Mouse (Mus musculus): ENCODE results near the gene Olfr1020. TPM values are rescaled to one million over a fixed set of nuclear protein-coding genes. Genes with fewer than 3 reads are reported as not detected.

The Olfr1020 gene
- polyA plus RNA-seq (2012; rRNA removed), result not detected in 2 replicates

GRCm38 (mm10) chr2:85846730-85847129 lies at the start of gene Olfr1020:
TSS of gene Olfr1020 (plus strand) at chr2:85847030.
- no peak for DNase-seq (ENCODE audit: low read depth)
- TF ChIP-seq CTCF (IDR thresholded peaks at IDR 0.05; ENCODE audit: borderline replicate concordance, extremely low read depth, insufficient read depth, insufficient read length) (no peak), POLR2A (IDR thresholded peaks at IDR 0.05; ENCODE audit: borderline replicate concordance, extremely low read depth, insufficient read depth, insufficient read length, poor library complexity, severe bottlenecking) (no peak)

- DNase-seq (ENCODE audit: low read depth), result no peak
- no peak for TF ChIP-seq POLR2A (IDR thresholded peaks at IDR 0.05; ENCODE audit: borderline replicate concordance, extremely low read depth, insufficient read depth, insufficient read length, poor library complexity, severe bottlenecking)
- TF ChIP-seq CTCF (IDR thresholded peaks at IDR 0.05; ENCODE audit: borderline replicate concordance, extremely low read depth, insufficient read depth, insufficient read length), result no peak
These were observed 44.4 kb upstream of the Olfr1020 start, which contains the start of gene Olfr1016 for GRCm38 (mm10) chr2:85802444-85802843. TSS of gene Olfr1016 (minus strand) at chr2:85802544.

- DNase-seq (ENCODE audit: low read depth), result no peak
- TF ChIP-seq POLR2A (IDR thresholded peaks at IDR 0.05; ENCODE audit: borderline replicate concordance, extremely low read depth, insufficient read depth, insufficient read length, poor library complexity, severe bottlenecking) (no peak), CTCF (IDR thresholded peaks at IDR 0.05; ENCODE audit: borderline replicate concordance, extremely low read depth, insufficient read depth, insufficient read length) (no peak)
These were observed 42.3 kb upstream of the Olfr1020 start for GRCm38 (mm10) chr2:85804501-85804900.

GRCm38 (mm10) chr2:85818179-85818578 lies 28.7 kb upstream of the Olfr1020 start, which contains the start of gene Olfr1018:
TSS of gene Olfr1018 (plus strand) at chr2:85818479.
- DNase-seq (ENCODE audit: low read depth), result no peak
- TF ChIP-seq CTCF (IDR thresholded peaks at IDR 0.05; ENCODE audit: borderline replicate concordance, extremely low read depth, insufficient read depth, insufficient read length) (no peak), POLR2A (IDR thresholded peaks at IDR 0.05; ENCODE audit: borderline replicate concordance, extremely low read depth, insufficient read depth, insufficient read length, poor library complexity, severe bottlenecking) (no peak)

GRCm38 (mm10) chr2:85845383-85845782 lies 1.4 kb upstream of the Olfr1020 start, which contains the start of gene Olfr1019:
TSS of gene Olfr1019 (minus strand) at chr2:85845483.
- DNase-seq (ENCODE audit: low read depth), result no peak

GRCm38 (mm10) chr2:85868294-85868693 lies 21.5 kb downstream of the Olfr1020 start, which contains the start of gene Olfr1022:
TSS of gene Olfr1022 (plus strand) at chr2:85868594.
- DNase-seq (ENCODE audit: low read depth), result no peak
- TF ChIP-seq POLR2A (IDR thresholded peaks at IDR 0.05; ENCODE audit: borderline replicate concordance, extremely low read depth, insufficient read depth, insufficient read length, poor library complexity, severe bottlenecking), result no peak
- no peak for TF ChIP-seq CTCF (IDR thresholded peaks at IDR 0.05; ENCODE audit: borderline replicate concordance, extremely low read depth, insufficient read depth, insufficient read length)

More at GRCm38 (mm10) chr2:85845383-85845782, 1.4 kb upstream of the Olfr1020 start, which contains the start of gene Olfr1019:
- TF ChIP-seq CTCF (IDR thresholded peaks at IDR 0.05; ENCODE audit: borderline replicate concordance, extremely low read depth, insufficient read depth, insufficient read length) (no peak), POLR2A (IDR thresholded peaks at IDR 0.05; ENCODE audit: borderline replicate concordance, extremely low read depth, insufficient read depth, insufficient read length, poor library complexity, severe bottlenecking) (no peak)

GRCm38 (mm10) chr2:85885340-85885739 lies 38.5 kb downstream of the Olfr1020 start, which contains the start of gene Olfr1023:
TSS of gene Olfr1023 (plus strand) at chr2:85885640.
- TF ChIP-seq CTCF (IDR thresholded peaks at IDR 0.05; ENCODE audit: borderline replicate concordance, extremely low read depth, insufficient read depth, insufficient read length) (no peak), POLR2A (IDR thresholded peaks at IDR 0.05; ENCODE audit: borderline replicate concordance, extremely low read depth, insufficient read depth, insufficient read length, poor library complexity, severe bottlenecking) (no peak)

More at GRCm38 (mm10) chr2:85885340-85885739, 38.5 kb downstream of the Olfr1020 start, which contains the start of gene Olfr1023:
- DNase-seq (ENCODE audit: low read depth), result no peak

Other genes starting within 250 kb of the Olfr1020 start
- not detected in 2 replicates for gene Olfr1000, start 235.1 kb upstream of the Olfr1020 start, polyA plus RNA-seq (2012; rRNA removed)
- not detected in 2 replicates for gene Olfr1002, start 196.3 kb upstream of the Olfr1020 start, polyA plus RNA-seq (2012; rRNA removed)
- not detected in 2 replicates for gene Olfr154, start 182.6 kb upstream of the Olfr1020 start, polyA plus RNA-seq (2012; rRNA removed)
- not detected in 2 replicates for gene Olfr1006, start 168.3 kb upstream of the Olfr1020 start, polyA plus RNA-seq (2012; rRNA removed)
- not detected in 2 replicates for gene Olfr1008, start 157.6 kb upstream of the Olfr1020 start, polyA plus RNA-seq (2012; rRNA removed)
- gene Olfr1009, start 131.6 kb upstream of the Olfr1020 start, polyA plus RNA-seq (2012; rRNA removed), result not detected in 2 replicates
- not detected in 2 replicates for gene Olfr1012, start 84.3 kb upstream of the Olfr1020 start, polyA plus RNA-seq (2012; rRNA removed)
- not detected in 2 replicates for gene Olfr1013, start 79.9 kb upstream of the Olfr1020 start, polyA plus RNA-seq (2012; rRNA removed)
- not detected in 2 replicates for gene Olfr1014, start 74.3 kb upstream of the Olfr1020 start, polyA plus RNA-seq (2012; rRNA removed)
- not detected in 2 replicates for gene Olfr1015, start 65.0 kb upstream of the Olfr1020 start, polyA plus RNA-seq (2012; rRNA removed)
- gene Olfr1016, start 44.5 kb upstream of the Olfr1020 start, polyA plus RNA-seq (2012; rRNA removed), result not detected in 2 replicates
- not detected in 2 replicates for gene Olfr1018, start 28.6 kb upstream of the Olfr1020 start, polyA plus RNA-seq (2012; rRNA removed)
- 0.08 TPM in 1 of 2 replicates, not detected in the other for gene Olfr1019, start 1.5 kb upstream of the Olfr1020 start, polyA plus RNA-seq (2012; rRNA removed)
- not detected in 2 replicates for gene Olfr1022, start 21.6 kb downstream of the Olfr1020 start, polyA plus RNA-seq (2012; rRNA removed)
- not detected in 2 replicates for gene Olfr1023, start 38.6 kb downstream of the Olfr1020 start, polyA plus RNA-seq (2012; rRNA removed)
- not detected in 2 replicates for gene Olfr1024, start 58.0 kb downstream of the Olfr1020 start, polyA plus RNA-seq (2012; rRNA removed)
- gene Olfr1025-ps1, start 68.2 kb downstream of the Olfr1020 start, polyA plus RNA-seq (2012; rRNA removed), result not detected in 2 replicates
- not detected in 2 replicates for gene Olfr1026, start 74.5 kb downstream of the Olfr1020 start, polyA plus RNA-seq (2012; rRNA removed)
- gene Olfr1028, start 103.4 kb downstream of the Olfr1020 start, polyA plus RNA-seq (2012; rRNA removed), result not detected in 2 replicates
- gene Olfr1029, start 126.9 kb downstream of the Olfr1020 start, polyA plus RNA-seq (2012; rRNA removed), result not detected in 2 replicates
- gene Olfr1030, start 132.2 kb downstream of the Olfr1020 start, polyA plus RNA-seq (2012; rRNA removed), result not detected in 2 replicates
- gene Olfr1031, start 143.3 kb downstream of the Olfr1020 start, polyA plus RNA-seq (2012; rRNA removed), result not detected in 2 replicates
- not detected in 2 replicates for gene Olfr1032, start 158.5 kb downstream of the Olfr1020 start, polyA plus RNA-seq (2012; rRNA removed)
- gene Olfr1033, start 173.6 kb downstream of the Olfr1020 start, polyA plus RNA-seq (2012; rRNA removed), result 0.04 and 0.06 TPM in 2 replicates
- gene Olfr1034, start 198.8 kb downstream of the Olfr1020 start, polyA plus RNA-seq (2012; rRNA removed), result not detected in 2 replicates
- not detected in 2 replicates for gene Olfr1036, start 227.0 kb downstream of the Olfr1020 start, polyA plus RNA-seq (2012; rRNA removed)
- gene Olfr1037, start 240.4 kb downstream of the Olfr1020 start, polyA plus RNA-seq (2012; rRNA removed), result not detected in 2 replicates

Measured in brain, embryonic 14.5 days (tissue).